Mouse (Mus musculus) right cerebral cortex, adult 18-20 months (tissue): ENCODE measurements around the gene Tekt2.

Experiments
- DNase-seq: peaks from one replicate; pipeline ENCODE4 v3.0.0; 2022; ENCODE audit warnings: mixed read lengths

The Tekt2 gene

GRCm38 (mm10) chr4:126325281-126325861, at the start of gene Tekt2:
TSS of gene Tekt2 (minus strand) at chr4:126325688.
- no peak for DNase-seq

- no peak for DNase-seq
These were observed 46.0 kb upstream of the Tekt2 start for GRCm38 (mm10) chr4:126371497-126371896.

GRCm38 (mm10) chr4:126360069-126360468, 34.6 kb upstream of the Tekt2 start:
- no peak for DNase-seq

GRCm38 (mm10) chr4:126343451-126343850, 18.0 kb upstream of the Tekt2 start:
- DNase-seq, result no peak

- DNase-seq, result no peak
These were observed 14.0 kb upstream of the Tekt2 start for GRCm38 (mm10) chr4:126339461-126339860.

GRCm38 (mm10) chr4:126332358-126332757, 6.9 kb upstream of the Tekt2 start:
- DNase-seq, result no peak

GRCm38 (mm10) chr4:126331751-126332150, 6.3 kb upstream of the Tekt2 start:
- DNase-seq, result no peak

GRCm38 (mm10) chr4:126330295-126330694, 4.8 kb upstream of the Tekt2 start:
- no peak for DNase-seq

GRCm38 (mm10) chr4:126326036-126326435, 548 bp upstream of the Tekt2 start:
- DNase-seq, result no peak

GRCm38 (mm10) chr4:126324861-126325260, 627 bp downstream of the Tekt2 start:
- DNase-seq, result no peak

GRCm38 (mm10) chr4:126322646-126323045, 2.8 kb downstream of the Tekt2 start:
- no peak for DNase-seq

GRCm38 (mm10) chr4:126321854-126322511, 3.5 kb downstream of the Tekt2 start:
- no peak for DNase-seq

GRCm38 (mm10) chr4:126321111-126321853, 4.2 kb downstream of the Tekt2 start, which contains the start of gene Adprhl2:
TSS of gene Adprhl2 (minus strand) at chr4:126321703.
- DNase-seq, result peak; percentile 97

GRCm38 (mm10) chr4:126319806-126320205, 5.7 kb downstream of the Tekt2 start:
- no peak for DNase-seq

- no peak for DNase-seq
These were observed 8.9 kb downstream of the Tekt2 start for GRCm38 (mm10) chr4:126316443-126317040.

GRCm38 (mm10) chr4:126315931-126316330, 9.6 kb downstream of the Tekt2 start:
- peak; percentile 39 for DNase-seq

GRCm38 (mm10) chr4:126314393-126314792, 11.1 kb downstream of the Tekt2 start:
- DNase-seq, result no peak

- no peak for DNase-seq
These were observed 12.3 kb downstream of the Tekt2 start for GRCm38 (mm10) chr4:126313202-126313601.

- no peak for DNase-seq
These were observed 13.8 kb downstream of the Tekt2 start for GRCm38 (mm10) chr4:126311566-126312200.

- DNase-seq, result no peak
These were observed 15.1 kb downstream of the Tekt2 start for GRCm38 (mm10) chr4:126310344-126310743.

- peak; percentile 76 for DNase-seq
These were observed 15.6 kb downstream of the Tekt2 start for GRCm38 (mm10) chr4:126309922-126310309.

- no peak for DNase-seq
These were observed 16.1 kb downstream of the Tekt2 start for GRCm38 (mm10) chr4:126309211-126309921.
